Mouse (Mus musculus): ENCODE results near the gene Tdrkh. TPM values are rescaled to one million over a fixed set of nuclear protein-coding genes. Genes with fewer than 3 reads are reported as not detected.

Tdrkh gene
- total and polyA plus RNA-seq, 3 experiments, result not detected

- TF ChIP-seq MYC (IDR thresholded peaks at IDR 0.05; ENCODE audit: low read depth, low read length), result peak; percentile 71
- peak; percentile 29; the same call in 1 of the 2 replicates for TF ChIP-seq ZNF384 (IDR thresholded peaks at IDR 0.05; ENCODE audit: low read depth, low read length)
These were observed 46.3 kb upstream of the Tdrkh start (continued) for GRCm38 (mm10) chr3:94366761-94367160.

- no peaks in the 10 kb centered on the region for H3K79me2 ChIP-seq (replicated peaks; ENCODE audit: control insufficient read depth, extremely low read depth, insufficient read depth, poor library complexity, severe bottlenecking)
- H3K4me2 ChIP-seq (ENCODE audit: insufficient read depth, low read depth, poor library complexity, severe bottlenecking), result no peak overlapping the region
- H3K36me3 ChIP-seq (replicated peaks in 1 of 2; ENCODE audit: control insufficient read depth in 1 of 2, insufficient read depth in 1 of 2, low read length in 1 of 2), result peaks cover 0 to 11% of the 10 kb centered on the region in 2 experiments
- 0 out of 2 replicates have a peak, but pooled peaks have one; percentile 1 for TF ChIP-seq NELFE (IDR thresholded peaks at IDR 0.05; ENCODE audit: low read depth, low read length)
- no peak for TF ChIP-seq ETS1 (conservative IDR thresholded peaks at IDR 0.05; ENCODE audit: low read depth, low read length)
- TF ChIP-seq ZNF384 (IDR thresholded peaks at IDR 0.05; ENCODE audit: low read depth, low read length), result no peak
- no peak overlapping the region for H3K9ac ChIP-seq (ENCODE audit: insufficient read depth, low read depth)
- in situ Hi-C loops (cut with MboI; ENCODE audit: low pct_ligation_motif_present, low pct_unique_long_range_greater_than_20kb, low sequenced_read_pairs) (no loop called here), dilution Hi-C loops (cut with MboI; ENCODE audit: extremely low pct_ligation_motif_present, extremely low pct_unique_long_range_greater_than_20kb, low sequenced_read_pairs) (no loop called here)
- peaks cover 10% of the 10 kb centered on the region for H3K9me3 ChIP-seq (replicated peaks; ENCODE audit: low read length)
- H3K4me3 ChIP-seq (replicated peaks in 1 of 3; ENCODE audit: low read depth in 2 of 3, low read length in 2 of 3, poor library complexity in 1 of 3), result no peak overlapping the region
- no peak overlapping the region for H3K27ac ChIP-seq (ENCODE audit: insufficient read depth, low read depth)
- H3K4me1 ChIP-seq (ENCODE audit: control insufficient read depth in 1 of 2, insufficient read depth in 2 of 2), result peaks cover 0 to 12% of the 10 kb centered on the region in 2 experiments; a peak in 2 of 4 replicates
- H3K27me3 ChIP-seq (replicated peaks), result no peaks in the 10 kb centered on the region
- no peak for DNase-seq (ENCODE audit: extremely low read depth)
These were observed 45.6 kb upstream of the Tdrkh start for GRCm38 (mm10) chr3:94367511-94367910.

GRCm38 (mm10) chr3:94368631-94369030, 44.4 kb upstream of the Tdrkh start:
- H3K27me3 ChIP-seq (replicated peaks), result no peaks in the 10 kb centered on the region
- peaks cover under 1 to 18% of the 10 kb centered on the region in 2 experiments; a peak in 3 of 4 replicates for H3K4me1 ChIP-seq (ENCODE audit: control insufficient read depth in 1 of 2, insufficient read depth in 2 of 2)
- H3K9ac ChIP-seq (ENCODE audit: insufficient read depth, low read depth), result no peak overlapping the region
- no peak for TF ChIP-seq PAX5 (IDR thresholded peaks at IDR 0.05; ENCODE audit: low read length)
- no peak for TF ChIP-seq MAX (IDR thresholded peaks at IDR 0.05; ENCODE audit: low read length)
- TF ChIP-seq UBTF (IDR thresholded peaks at IDR 0.05; ENCODE audit: low read depth, low read length), result no peak
- no peak for TF ChIP-seq SIN3A (IDR thresholded peaks at IDR 0.05; ENCODE audit: low read length)
- H3K4me2 ChIP-seq (ENCODE audit: insufficient read depth, low read depth, poor library complexity, severe bottlenecking), result no peak overlapping the region
- H3K27ac ChIP-seq (ENCODE audit: insufficient read depth, low read depth), result no peak overlapping the region
- H3K4me3 ChIP-seq (replicated peaks in 1 of 3; ENCODE audit: low read depth in 2 of 3, low read length in 2 of 3, poor library complexity in 1 of 3), result no peak overlapping the region
- H3K36me3 ChIP-seq (replicated peaks in 1 of 2; ENCODE audit: control insufficient read depth in 1 of 2, insufficient read depth in 1 of 2, low read length in 1 of 2), result peaks cover 0 to 6% of the 10 kb centered on the region in 2 experiments
- peaks cover 4% of the 10 kb centered on the region for H3K9me3 ChIP-seq (replicated peaks; ENCODE audit: low read length)
- no peak for DNase-seq (ENCODE audit: extremely low read depth)
- no peaks in the 10 kb centered on the region for H3K79me2 ChIP-seq (replicated peaks; ENCODE audit: control insufficient read depth, extremely low read depth, insufficient read depth, poor library complexity, severe bottlenecking)
- dilution Hi-C loops (cut with MboI; ENCODE audit: extremely low pct_ligation_motif_present, extremely low pct_unique_long_range_greater_than_20kb, low sequenced_read_pairs), result no loop called here
- in situ Hi-C loops (cut with MboI; ENCODE audit: low pct_ligation_motif_present, low pct_unique_long_range_greater_than_20kb, low sequenced_read_pairs), result no loop called here

GRCm38 (mm10) chr3:94369709-94370108, 43.4 kb upstream of the Tdrkh start:
- DNase-seq (ENCODE audit: extremely low read depth), result no peak
- no peak for TF ChIP-seq MAZ (IDR thresholded peaks at IDR 0.05; ENCODE audit: low read depth, low read length)
- TF ChIP-seq USF1 (IDR thresholded peaks at IDR 0.05; ENCODE audit: low read depth, low read length), result no peak
- TF ChIP-seq SIN3A (IDR thresholded peaks at IDR 0.05; ENCODE audit: low read length), result no peak
- TF ChIP-seq ZNF384 (IDR thresholded peaks at IDR 0.05; ENCODE audit: low read depth, low read length), result no peak
- Histone ChIP-seq H3K27ac (ENCODE audit: insufficient read depth, low read depth) (no peak overlapping the region), H3K9me3 (replicated peaks; ENCODE audit: low read length) (no peaks in the 10 kb centered on the region), H3K4me2 (ENCODE audit: insufficient read depth, low read depth, poor library complexity, severe bottlenecking) (no peak overlapping the region), H3K9ac (ENCODE audit: insufficient read depth, low read depth) (no peak overlapping the region), H3K27me3 (replicated peaks) (no peaks in the 10 kb centered on the region), H3K4me1 (ENCODE audit: control insufficient read depth in 1 of 2, insufficient read depth in 2 of 2) (peaks cover 9 to 29% of the 10 kb centered on the region in 2 experiments), H3K36me3 (replicated peaks in 1 of 2; ENCODE audit: control insufficient read depth in 1 of 2, insufficient read depth in 1 of 2, low read length in 1 of 2) (no peaks in the 10 kb centered on the region), H3K4me3 (replicated peaks in 1 of 3; ENCODE audit: low read depth in 2 of 3, low read length in 2 of 3, poor library complexity in 1 of 3) (no peak overlapping the region), H3K79me2 (replicated peaks; ENCODE audit: control insufficient read depth, extremely low read depth, insufficient read depth, poor library complexity, severe bottlenecking) (no peaks in the 10 kb centered on the region)
- dilution Hi-C loops (cut with MboI; ENCODE audit: extremely low pct_ligation_motif_present, extremely low pct_unique_long_range_greater_than_20kb, low sequenced_read_pairs), result no loop called here
- in situ Hi-C loops (cut with MboI; ENCODE audit: low pct_ligation_motif_present, low pct_unique_long_range_greater_than_20kb, low sequenced_read_pairs), result no loop called here
